Mouse (Mus musculus): Measurements from ENCODE around the gene Sdr9c7.

- no peak for TF ChIP-seq TAL1 (IDR thresholded peaks at IDR 0.05; ENCODE audit: low read length)
- TF ChIP-seq GATA1 (IDR thresholded peaks at IDR 0.05; ENCODE audit: low read length) = no peak
Measured at GRCm38 (mm10) chr10:127899783-127900182, 1.5 kb downstream of the Sdr9c7 start.
